Mouse (Mus musculus) embryo, embryonic 9.5 days (tissue): ENCODE results near the gene 1700029P11Rik.
A peak's percentile ranks its signal among the peaks of the same experiment; 100 is the strongest.

Experiments used
- DNase-seq: peaks from one replicate; pipeline ENCODE4 v3.0.0-alpha.2; 2017; ENCODE audit errors: extremely low spot score

Gene 1700029P11Rik

DNA sequence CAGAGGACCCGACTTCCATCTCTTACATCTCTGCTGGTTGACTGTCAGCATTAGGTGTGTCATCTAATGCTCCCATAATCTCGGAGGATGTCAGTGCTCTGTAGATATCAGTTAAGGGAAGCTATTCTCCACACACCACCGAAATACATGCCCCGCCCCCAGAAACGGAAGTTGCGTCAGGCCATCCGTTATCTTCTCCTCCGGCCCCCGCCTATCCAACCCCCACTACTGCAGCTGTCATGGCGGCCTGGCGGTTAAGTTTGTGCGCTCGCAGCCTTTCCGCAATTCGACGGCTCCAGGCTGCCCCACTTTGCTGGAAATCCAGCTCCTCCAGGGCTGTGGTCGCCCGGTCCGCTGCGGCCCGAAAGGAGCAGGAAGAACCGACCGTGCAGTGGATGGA is at the start of gene 1700029P11Rik:
1700029P11Rik (plus strand) TSS at position 220 of the 400 bp plus-strand sequence.
- no peak for DNase-seq

DNA sequence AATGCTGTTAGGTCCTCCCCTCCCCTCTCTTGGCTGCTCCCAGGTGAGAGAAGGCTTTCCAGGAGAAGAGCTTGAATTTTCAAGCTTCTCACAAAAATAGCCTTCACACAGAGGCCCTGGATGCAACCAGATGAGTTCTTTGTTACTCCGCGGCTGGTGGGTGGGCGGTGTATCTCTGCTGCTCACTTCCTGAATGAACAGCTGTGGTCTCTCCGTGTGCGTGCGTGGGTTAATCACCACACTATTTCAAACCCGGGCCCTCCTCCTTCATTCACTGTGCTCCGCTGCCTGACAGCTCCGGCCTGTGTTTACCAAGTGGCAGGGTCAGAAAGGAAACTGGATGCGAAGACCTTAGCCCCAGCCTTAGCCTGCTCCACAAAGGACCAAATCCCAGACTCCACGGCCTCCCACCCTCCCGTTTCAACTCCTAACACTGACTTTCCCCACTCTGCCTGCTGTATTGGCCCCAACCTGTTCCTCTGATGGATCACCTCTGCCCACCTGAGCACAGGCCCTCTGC is 47.3 kb upstream of the 1700029P11Rik start:
- no peak for DNase-seq

GRCm38 (mm10) chr15:81933986-81934385 is 46.4 kb upstream of the 1700029P11Rik start:
- no peak for DNase-seq

DNA sequence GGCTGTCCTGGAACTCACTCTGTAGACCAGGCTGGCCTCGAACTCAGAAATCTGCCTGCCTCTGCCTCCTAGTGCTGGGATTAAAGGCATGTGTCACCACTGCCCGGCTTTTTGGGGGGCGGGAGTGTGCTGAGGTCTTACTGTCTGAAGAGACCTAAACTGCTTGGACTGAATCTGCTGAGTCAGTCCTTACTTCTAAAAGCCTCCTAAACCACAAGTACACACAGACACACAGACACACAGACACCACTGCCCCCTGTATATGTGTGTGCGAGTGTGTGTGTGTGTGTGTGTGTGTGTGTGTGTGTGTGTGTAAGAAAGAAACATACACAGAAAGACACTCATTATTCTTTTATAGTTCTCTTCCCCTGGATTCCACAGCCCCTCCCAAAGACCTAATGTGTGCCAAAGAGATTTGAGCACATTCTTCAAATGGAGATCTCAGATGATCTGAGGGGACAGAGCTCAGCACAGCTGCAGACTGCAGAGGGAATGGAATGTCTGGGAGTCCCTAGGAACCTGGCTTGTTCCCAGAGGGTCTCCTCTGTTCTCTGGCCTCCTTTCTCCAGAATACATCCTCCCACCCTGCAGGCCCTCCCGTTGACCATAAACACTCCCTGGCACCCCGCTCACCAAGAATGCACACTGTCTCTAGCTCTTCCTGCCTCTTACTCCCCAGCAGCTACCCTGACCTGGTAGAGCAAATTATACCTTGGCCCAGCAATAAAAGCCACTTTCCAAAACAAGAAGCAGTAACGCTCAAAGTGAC is 44.3 kb upstream of the 1700029P11Rik start:
- no peak for DNase-seq

GRCm38 (mm10) chr15:81936679-81937078 is 43.7 kb upstream of the 1700029P11Rik start, which contains the start of gene Csdc2:
Csdc2 (plus strand) TSS chr15:81936759.
- peak; percentile 73 for DNase-seq

DNA sequence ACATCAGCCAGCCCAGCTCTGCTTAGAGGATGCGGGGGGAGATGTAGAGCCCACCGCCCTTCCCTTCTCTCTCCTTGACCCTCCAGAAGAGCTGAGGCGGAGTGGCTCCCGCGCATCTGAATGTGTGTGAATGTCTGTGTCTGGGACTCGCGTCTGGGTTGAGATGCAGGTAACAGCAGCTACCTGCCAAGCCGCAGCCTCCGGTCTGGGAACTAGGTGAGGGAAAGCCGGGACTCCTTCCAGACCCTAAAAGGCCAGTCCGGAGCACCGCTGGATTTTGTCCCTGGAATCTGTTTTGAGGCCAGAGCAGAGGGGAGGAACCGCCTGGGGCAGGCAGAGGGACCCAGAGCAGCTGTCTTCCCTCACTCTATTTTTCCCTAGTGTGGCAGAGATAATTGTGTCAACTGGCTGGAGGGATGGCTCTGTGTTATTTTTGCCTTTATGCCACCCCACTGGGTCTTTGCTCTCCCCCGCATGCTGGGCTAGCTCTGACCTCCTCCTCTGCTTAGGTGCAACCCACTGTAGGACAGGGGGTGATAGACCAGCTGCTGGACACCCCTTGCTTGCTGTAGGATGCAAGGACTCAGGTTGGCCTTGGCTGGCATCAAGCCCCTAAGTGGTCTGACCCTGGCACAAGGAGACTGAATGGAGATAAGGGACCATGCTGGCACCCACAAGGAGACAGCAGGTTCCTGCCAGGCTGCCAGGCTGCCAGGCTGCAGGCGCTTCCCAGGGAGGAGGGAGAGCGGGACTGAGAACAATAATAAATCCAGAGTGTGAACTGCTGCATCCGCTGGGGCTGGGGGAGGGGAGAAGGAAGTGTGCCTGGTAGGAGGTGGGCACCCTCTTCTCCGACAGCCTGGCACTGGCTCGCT is 43.0 kb upstream of the 1700029P11Rik start:
- DNase-seq = no peak

GRCm38 (mm10) chr15:81938246-81938645 is 42.1 kb upstream of the 1700029P11Rik start:
- peak; percentile 59 for DNase-seq

GRCm38 (mm10) chr15:81939157-81939715 is 41.1 kb upstream of the 1700029P11Rik start:
- DNase-seq = no peak

DNA sequence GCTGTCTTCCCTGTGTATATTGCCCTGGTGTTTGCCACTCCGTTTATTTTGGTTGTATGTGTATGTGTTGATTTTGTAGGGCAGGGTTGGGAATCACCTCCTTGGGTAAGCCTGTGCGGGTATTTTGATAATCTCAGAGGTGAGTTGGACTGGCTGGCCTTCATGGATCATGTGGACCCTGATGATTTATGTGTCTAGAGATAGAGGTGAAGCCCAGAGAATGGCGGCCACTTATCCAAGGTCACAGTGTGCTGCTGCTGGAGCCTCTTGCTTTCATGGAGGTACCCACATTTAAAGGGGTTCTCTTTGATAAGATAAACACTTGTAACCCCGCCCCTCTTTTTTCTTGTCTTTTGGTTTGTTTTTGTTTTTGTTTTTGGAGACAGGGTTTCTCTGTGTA is 40.6 kb upstream of the 1700029P11Rik start:
- DNase-seq = no peak

- no peak for DNase-seq
These were observed 40.1 kb upstream of the 1700029P11Rik start for GRCm38 (mm10) chr15:81940219-81940618.

DNA sequence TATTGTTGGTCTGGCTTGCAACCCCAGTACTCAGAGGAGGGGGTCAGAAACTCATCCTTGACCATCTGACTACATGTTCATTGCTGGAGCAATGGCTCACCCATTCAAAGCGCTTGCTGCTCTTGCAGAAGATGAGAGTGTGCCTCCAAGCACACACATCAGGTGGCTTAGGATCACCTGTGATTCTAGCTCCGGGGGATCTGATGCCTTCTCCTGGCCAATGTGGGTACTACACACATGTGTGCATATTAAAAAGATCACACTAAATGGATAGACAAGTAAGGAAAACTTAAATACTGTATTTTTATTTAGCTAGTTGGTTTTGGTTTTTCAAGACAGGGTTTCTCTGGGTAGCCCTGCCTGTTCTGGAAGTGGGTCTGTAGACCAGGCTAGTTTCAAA is 39.3 kb upstream of the 1700029P11Rik start:
- DNase-seq = no peak

GRCm38 (mm10) chr15:81943176-81943749 is 37.1 kb upstream of the 1700029P11Rik start:
- DNase-seq = peak; percentile 84

GRCm38 (mm10) chr15:81949076-81949475 is 31.3 kb upstream of the 1700029P11Rik start:
- DNase-seq = no peak

- no peak for DNase-seq
These were observed 30.7 kb upstream of the 1700029P11Rik start for GRCm38 (mm10) chr15:81949476-81950131.

GRCm38 (mm10) chr15:81950716-81951115 is 29.6 kb upstream of the 1700029P11Rik start:
- no peak for DNase-seq

DNA sequence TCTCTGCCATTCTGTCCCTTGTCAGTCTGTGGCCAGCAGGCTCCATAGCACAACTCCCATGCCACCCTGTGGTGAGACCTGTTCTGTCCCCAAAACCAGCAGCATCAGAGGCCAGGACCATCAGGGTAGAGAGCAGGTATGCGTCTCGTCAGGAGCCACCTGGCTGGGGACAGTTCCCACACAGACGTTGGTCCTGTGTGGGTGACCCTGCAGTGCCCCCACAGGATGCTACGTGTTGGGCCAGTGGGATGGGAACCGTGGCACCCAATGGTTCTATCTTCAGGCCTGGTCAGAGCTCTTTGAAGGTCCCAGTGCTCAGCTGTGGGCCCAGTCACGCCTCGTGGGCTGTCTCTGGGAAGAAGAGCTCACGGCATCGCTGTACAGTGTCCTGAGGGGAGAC is 29.2 kb upstream of the 1700029P11Rik start:
- DNase-seq = no peak

GRCm38 (mm10) chr15:81952310-81952709 is 28.0 kb upstream of the 1700029P11Rik start:
- no peak for DNase-seq

DNA sequence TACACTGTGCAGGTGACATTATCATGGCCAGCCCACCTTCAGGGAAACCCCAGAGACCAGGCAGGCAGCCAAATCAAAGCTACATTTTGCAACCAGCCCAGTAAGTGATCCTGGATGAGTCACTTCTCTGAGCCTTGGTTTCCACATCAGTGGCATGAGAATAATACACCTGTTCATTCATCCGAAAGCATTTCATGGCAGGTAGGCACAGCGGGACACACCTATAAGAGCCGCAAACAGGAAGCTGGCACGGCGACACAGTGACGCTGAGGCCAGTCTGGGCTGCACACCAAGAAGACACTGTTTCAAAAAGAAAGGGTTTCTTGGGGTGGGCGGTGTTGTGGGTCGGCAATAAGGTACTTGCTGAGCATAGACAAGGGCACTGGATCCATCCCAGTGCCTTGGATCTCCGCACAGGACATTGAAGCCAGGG is 26.2 kb upstream of the 1700029P11Rik start:
- DNase-seq = no peak

DNA sequence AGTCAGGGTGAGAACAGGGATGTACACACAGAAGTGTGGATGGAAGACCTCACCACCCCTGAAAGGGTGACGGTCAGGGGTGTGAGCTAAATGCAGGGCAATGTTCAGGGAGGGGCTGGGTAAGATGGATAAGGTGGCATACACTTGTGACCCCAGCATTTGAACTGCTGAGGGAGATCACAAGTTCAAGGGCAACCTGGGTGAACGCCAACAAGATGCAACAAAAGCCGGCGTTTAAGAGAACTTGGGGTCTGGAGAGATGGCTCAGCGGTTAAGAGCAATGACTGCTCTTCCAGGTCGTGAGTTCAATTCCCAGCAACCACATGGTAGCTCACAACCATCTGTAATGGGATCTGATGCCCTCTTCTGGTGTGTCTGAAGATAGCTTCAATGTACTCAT is 25.6 kb upstream of the 1700029P11Rik start:
- DNase-seq = no peak

GRCm38 (mm10) chr15:81955414-81955813 is 24.9 kb upstream of the 1700029P11Rik start:
- DNase-seq = no peak

GRCm38 (mm10) chr15:81956457-81956856 is 23.9 kb upstream of the 1700029P11Rik start:
- DNase-seq = peak; percentile 54
